In the genomic region with DNA sequence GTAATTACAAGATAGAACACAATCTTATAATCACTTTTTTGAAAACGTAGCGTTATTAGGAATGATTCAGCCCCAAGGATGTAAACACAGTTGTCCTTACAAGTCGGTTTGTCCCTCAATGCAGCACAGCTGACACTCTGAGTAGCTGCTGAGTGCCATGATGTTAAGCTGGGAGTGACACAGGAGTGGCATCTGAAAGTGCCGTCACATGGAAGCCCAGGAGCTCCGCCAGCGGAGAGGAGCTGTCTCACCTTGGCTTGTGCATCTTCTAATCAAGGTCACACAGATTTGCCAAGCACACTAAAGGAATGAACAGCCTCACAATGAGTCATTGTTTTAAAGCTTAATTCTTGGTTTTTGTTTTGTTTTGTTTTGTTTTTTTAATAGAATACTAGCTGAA, we compare ENCODE assay signal across 22 mouse cellular contexts.
A peak's percentile ranks its signal among the peaks of the same experiment; 100 is the strongest.
DNase-seq lines count a peak whose midpoint lies in the region; ATAC-seq lines count a peak whose summit lies in the region.
"Had no signal": no experiment of that assay in that cellular context is flagged by ENCODE, and none has a peak within 500 bp of the region (broad histone marks: within the 10 kb centered on the region; RNA-seq: fewer than 3 reads in every experiment).

No protein-coding gene starts in this region.

- no peak overlapping the region for H3K4me2 ChIP-seq in heart, embryonic 13.5 days
- H3K4me2 ChIP-seq: embryonic facial prominence, embryonic 15.5 days; liver, embryonic 13.5 days; midbrain, embryonic 12.5 days; stomach, embryonic 15.5 days had no signal

- WGBS in heart, embryonic 10.5 days, result 54% methylated on average over 6 of the region's 6 CpGs
- 45% methylated on average over 6 of the region's 6 CpGs for WGBS in heart, embryonic 13.5 days
- 92% methylated on average over 6 of the region's 6 CpGs for WGBS in forebrain, embryonic 10.5 days

- no peak overlapping the region for H3K27ac ChIP-seq in heart, embryonic 10.5 days
- peak overlapping the region; percentile 34; the same call in 1 of the 2 replicates for H3K27ac ChIP-seq in heart, embryonic 13.5 days (replicated peaks)
- no peak overlapping the region for H3K27ac ChIP-seq in forebrain, embryonic 10.5 days
- H3K27ac ChIP-seq: embryonic facial prominence, embryonic 15.5 days; hindbrain, postnatal 0 days; layer of hippocampus, adult 2 months; liver, embryonic 13.5 days; midbrain, embryonic 12.5 days; stomach, embryonic 15.5 days had no signal

- no peak overlapping the region for H3K4me3 ChIP-seq in heart, embryonic 10.5 days
- H3K4me3 ChIP-seq in heart, embryonic 13.5 days, result no peak overlapping the region
- no peak overlapping the region for H3K4me3 ChIP-seq in forebrain, embryonic 10.5 days
- H3K4me3 ChIP-seq: embryonic facial prominence, embryonic 15.5 days; layer of hippocampus, adult 2 months; liver, embryonic 13.5 days; midbrain, embryonic 12.5 days; stomach, embryonic 15.5 days had no signal

- intact Hi-C loops in heart, postnatal 14 days (cut with DNase I), result no loop called here

- no peaks in the 10 kb centered on the region for H3K27me3 ChIP-seq in heart, embryonic 10.5 days (ENCODE audit: insufficient read depth, poor library complexity, severe bottlenecking)
- no peaks in the 10 kb centered on the region for H3K27me3 ChIP-seq in heart, embryonic 13.5 days (replicated peaks)
- no peaks in the 10 kb centered on the region for H3K27me3 ChIP-seq in forebrain, embryonic 10.5 days (ENCODE audit: poor library complexity, severe bottlenecking)
- H3K27me3 ChIP-seq: embryonic facial prominence, embryonic 15.5 days; liver, embryonic 13.5 days; midbrain, embryonic 12.5 days; stomach, embryonic 15.5 days had no signal

- no peak for ATAC-seq in heart, embryonic 13.5 days (ENCODE audit: extremely low read depth, insufficient number of reproducible peaks, low FRiP score, low TSS enrichment)
- ATAC-seq: forebrain, embryonic 16.5 days; hindbrain, postnatal 0 days; intestine, embryonic 16.5 days had no signal

- H3K36me3 ChIP-seq in heart, embryonic 10.5 days, result peaks cover 17% of the 10 kb centered on the region; the same call in 1 of the 2 replicates
- H3K36me3 ChIP-seq in heart, embryonic 13.5 days, result peaks cover 35% of the 10 kb centered on the region
- H3K36me3 ChIP-seq in forebrain, embryonic 10.5 days (replicated peaks), result peaks cover 18% of the 10 kb centered on the region

- no peak overlapping the region for H3K9ac ChIP-seq in heart, embryonic 13.5 days
- H3K9ac ChIP-seq: embryonic facial prominence, embryonic 15.5 days; liver, embryonic 13.5 days; midbrain, embryonic 12.5 days; stomach, embryonic 15.5 days had no signal

- peaks cover 66% of the 10 kb centered on the region for H3K4me1 ChIP-seq in heart, embryonic 10.5 days
- peaks cover 82% of the 10 kb centered on the region for H3K4me1 ChIP-seq in heart, embryonic 13.5 days
- peaks cover 10% of the 10 kb centered on the region; the same call in 1 of the 2 replicates for H3K4me1 ChIP-seq in forebrain, embryonic 10.5 days
- H3K4me1 ChIP-seq: midbrain, embryonic 12.5 days; stomach, embryonic 15.5 days had no signal

- DNase-seq in heart, adult 11 months, result peak; percentile 97
- DNase-seq in heart, embryonic 10.5 days (ENCODE audit: low spot score), result no peak
- DNase-seq in heart, adult 8-10 months (ENCODE audit: low spot score), result peak; percentile 71
- peak; percentile 47 to 57 for DNase-seq in heart, postnatal 14 days
- DNase-seq in layer of hippocampus, postnatal 14 days (ENCODE audit: low spot score in 2 of 2), result no peak
- no peak for DNase-seq in forebrain, embryonic 10.5 days (ENCODE audit: extremely low spot score, low spot score)
- DNase-seq: cerebellum, adult 11 months; cerebellum, adult 9-11 months; gastrocnemius, postnatal 14 days; kidney, postnatal 25 days; liver, embryonic 13.5 days; lung, adult 2 months; lung, postnatal 14 days; thymus, postnatal 25 days had no signal

- H3K9me3 ChIP-seq in heart, embryonic 10.5 days, result no peaks in the 10 kb centered on the region
- H3K9me3 ChIP-seq in heart, embryonic 13.5 days, result no peaks in the 10 kb centered on the region
- H3K9me3 ChIP-seq in forebrain, embryonic 10.5 days, result no peaks in the 10 kb centered on the region
- H3K9me3 ChIP-seq: embryonic facial prominence, embryonic 15.5 days; liver, embryonic 13.5 days; midbrain, embryonic 12.5 days; stomach, embryonic 15.5 days had no signal

Comparison
In these comparisons a context has a peak if more than half of its experiments do, and no peak if none do; other contexts are left out.
1. DNase-seq: peak in heart, adult 11 months (single experiment), heart, adult 8-10 months (single experiment) and heart, postnatal 14 days (2 of 2); none in heart, embryonic 10.5 days (single experiment), layer of hippocampus, postnatal 14 days (0 of 2) and forebrain, embryonic 10.5 days (single experiment).